Mouse (Mus musculus) bone marrow macrophage, adult 2 months (primary cell): ENCODE measurements around the gene Disp1. TPM values are rescaled to one million over a fixed set of nuclear protein-coding genes. Genes with fewer than 3 reads are reported as not detected.

Source experiments
- H3K27ac ChIP-seq: 2 replicates; pipeline ENCODE4 v1.5.1; 2012; ENCODE audit warnings: low read depth, low read length; ENCODE audit not compliant: insufficient read depth
- H3K4me1 ChIP-seq: 2 replicates; pipeline ENCODE4 v1.6.1; 2012; ENCODE audit warnings: low read length; ENCODE audit not compliant: control insufficient read depth, insufficient read depth
- H3K4me3 ChIP-seq: 2 replicates; pipeline ENCODE4 v1.5.1; 2012; ENCODE audit warnings: mild to moderate bottlenecking, low read length, moderate library complexity; ENCODE audit not compliant: insufficient read depth
- CTCF ChIP-seq: IDR thresholded peaks from 2 replicates; pipeline ENCODE4 v1.5.1; 2012; ENCODE audit warnings: low read depth, mild to moderate bottlenecking, low read length, moderate library complexity
- POLR2A ChIP-seq: IDR thresholded peaks from 2 replicates; pipeline ENCODE4 v1.6.1; 2012; ENCODE audit warnings: mild to moderate bottlenecking, low read depth, low read length, borderline replicate concordance
- polyA plus RNA-seq: library from polyadenylated mRNA; stranded (reverse); fragments of >200 nt; gene quantifications from 2 replicates; pipeline ENCODE4 v1.2.4, GENCODE M21; 2012; ENCODE audit not compliant: missing spikeins, insufficient read depth, insufficient read length

The Disp1 gene
- polyA plus RNA-seq, 1 experiment, result 7.2 TPM

- no peak overlapping the region for H3K27ac ChIP-seq
- 0 out of 2 replicates have a peak, but pooled peaks cover 3% of the 10 kb centered on the region for H3K4me1 ChIP-seq
- no peak overlapping the region for H3K4me3 ChIP-seq
- no peak for TF ChIP-seq CTCF
These were observed 172.0 kb downstream of the Disp1 start for GRCm38 (mm10) chr1:183049295-183049694.

- no peak overlapping the region for H3K4me3 ChIP-seq
- TF ChIP-seq CTCF (no peak), POLR2A (no peak)
- 0 out of 2 replicates have a peak, but pooled peaks cover 3% of the 10 kb centered on the region for H3K4me1 ChIP-seq
- H3K27ac ChIP-seq, result no peak overlapping the region
These were observed 173.3 kb downstream of the Disp1 start for GRCm38 (mm10) chr1:183047913-183048523.

GRCm38 (mm10) chr1:183047191-183047912 is 174.0 kb downstream of the Disp1 start:
- no peak overlapping the region for H3K27ac ChIP-seq
- 0 out of 2 replicates have a peak, but pooled peaks cover 3% of the 10 kb centered on the region for H3K4me1 ChIP-seq
- TF ChIP-seq CTCF, result no peak
- TF ChIP-seq POLR2A, result no peak
- H3K4me3 ChIP-seq, result no peak overlapping the region

- Histone ChIP-seq H3K27ac (no peak overlapping the region), H3K4me1 (0 out of 2 replicates have a peak, but pooled peaks cover 3% of the 10 kb centered on the region), H3K4me3 (no peak overlapping the region)
- no peak for TF ChIP-seq POLR2A
- TF ChIP-seq CTCF, result no peak
These were observed 175.2 kb downstream of the Disp1 start for GRCm38 (mm10) chr1:183046081-183046480.

DNA sequence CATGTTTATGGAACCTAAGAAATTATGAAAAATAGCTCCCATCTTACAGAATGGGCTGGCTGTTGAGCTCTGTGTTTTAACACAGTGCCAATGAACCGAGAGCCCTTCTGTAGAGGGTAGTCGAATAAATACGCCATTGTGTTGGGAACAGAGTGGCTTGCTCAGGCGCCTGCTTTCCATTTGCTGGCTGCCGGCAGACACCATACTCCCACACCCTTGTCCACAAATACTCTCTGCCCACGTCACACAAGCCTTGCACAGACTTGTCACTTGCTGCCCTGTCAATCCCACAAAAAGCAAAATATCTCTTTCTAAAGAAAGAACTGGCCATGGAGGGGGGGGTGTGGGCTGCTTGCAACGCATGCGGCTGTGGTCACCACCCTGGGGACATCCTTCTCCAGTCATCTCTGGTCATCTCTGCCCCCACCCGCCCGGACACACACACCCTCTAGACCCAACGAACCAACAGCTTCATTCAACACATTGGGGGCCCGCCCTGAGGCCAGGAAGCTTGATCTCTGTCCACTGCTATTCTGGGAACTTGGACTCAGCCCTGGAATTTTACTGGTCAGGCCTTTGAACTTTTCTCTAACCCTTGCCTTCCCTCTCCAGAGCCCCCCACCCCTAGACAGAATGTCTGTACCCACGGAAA is 178.0 kb downstream of the Disp1 start:
- no peak for TF ChIP-seq CTCF
- no peak for TF ChIP-seq POLR2A
- Histone ChIP-seq H3K4me3 (no peak overlapping the region), H3K4me1 (peaks cover 16% of the 10 kb centered on the region), H3K27ac (no peak overlapping the region)

DNA sequence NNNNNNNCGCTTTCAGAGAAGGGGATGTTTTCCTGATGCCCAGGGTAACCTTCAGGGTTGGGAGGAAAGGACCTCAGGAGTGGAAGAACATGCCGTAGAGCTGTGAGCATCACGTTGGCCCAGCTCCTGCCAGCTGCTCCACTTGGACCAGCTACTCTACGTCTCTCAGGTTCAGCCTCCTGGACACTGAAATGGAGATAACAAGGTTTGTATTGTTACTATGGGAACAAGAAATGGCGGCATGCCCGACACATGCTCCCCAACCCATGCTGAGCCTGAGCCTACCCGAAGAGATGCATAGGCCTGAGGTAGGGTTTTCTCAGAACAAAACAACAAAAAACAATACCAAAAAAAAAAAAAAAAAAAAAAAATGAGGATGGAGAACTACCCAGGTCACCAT is 179.6 kb downstream of the Disp1 start:
- no peak for TF ChIP-seq POLR2A
- no peak for TF ChIP-seq CTCF

GRCm38 (mm10) chr1:183040847-183041382 is 180.4 kb downstream of the Disp1 start:
- no peak overlapping the region for H3K4me3 ChIP-seq
- H3K4me1 ChIP-seq, result peaks cover 14% of the 10 kb centered on the region
- TF ChIP-seq POLR2A (no peak), CTCF (no peak)
- H3K27ac ChIP-seq, result no peak overlapping the region

More for the DNA sequence above, 179.6 kb downstream of the Disp1 start:
- Histone ChIP-seq H3K27ac (no peak overlapping the region), H3K4me3 (no peak overlapping the region), H3K4me1 (peaks cover 14% of the 10 kb centered on the region)

- Histone ChIP-seq H3K4me1 (peaks cover 14% of the 10 kb centered on the region), H3K4me3 (no peak overlapping the region)
- TF ChIP-seq CTCF, result no peak
- TF ChIP-seq POLR2A, result no peak
These were observed 181.2 kb downstream of the Disp1 start for GRCm38 (mm10) chr1:183039881-183040708.

GRCm38 (mm10) chr1:183039404-183039803 is 181.9 kb downstream of the Disp1 start:
- Histone ChIP-seq H3K4me1 (peaks cover 14% of the 10 kb centered on the region), H3K27ac (no peak overlapping the region), H3K4me3 (no peak overlapping the region)
- TF ChIP-seq POLR2A (no peak), CTCF (no peak)

More at GRCm38 (mm10) chr1:183039881-183040708, 181.2 kb downstream of the Disp1 start:
- H3K27ac ChIP-seq, result no peak overlapping the region

Other genes starting within 250 kb of the Disp1 start
- gene Aida, start 75.1 kb upstream of the Disp1 start, polyA plus RNA-seq, result 52.2 and 68.8 TPM in 2 replicates
- gene Brox, start 75.7 kb upstream of the Disp1 start, polyA plus RNA-seq, result 77.3 and 80.5 TPM in 2 replicates
- 127 and 149 TPM in 2 replicates for gene Mia3, start 148.0 kb upstream of the Disp1 start, polyA plus RNA-seq
- gene Taf1a, start 167.5 kb upstream of the Disp1 start, polyA plus RNA-seq, result 8.1 TPM in 2 replicates
- gene Hhipl2, start 196.7 kb upstream of the Disp1 start, polyA plus RNA-seq, result not detected in 2 replicates